Comparison of ENCODE assay signal across 11 mouse cellular contexts in genomic region chr5:124221736-124222040, GRCm38 (mm10). TPM values are rescaled to one million over a fixed set of nuclear protein-coding genes. Genes with fewer than 3 reads are reported as not detected.
DNase-seq lines count a peak whose midpoint lies in the region; ATAC-seq and TF ChIP-seq lines count a peak whose summit lies in the region.
"Had no signal": no experiment of that assay in that cellular context is flagged by ENCODE, and none has a peak within 500 bp of the region (broad histone marks: within the 10 kb centered on the region; RNA-seq: fewer than 3 reads in every experiment).

No protein-coding gene starts in this region.

- H3K4me1 ChIP-seq in heart, embryonic 10.5 days: peaks cover 85% of the 10 kb centered on the region
- H3K4me1 ChIP-seq in kidney, postnatal 0 days (replicated peaks; ENCODE audit: insufficient read depth, low read length): peaks cover 13% of the 10 kb centered on the region; the same call in 1 of the 2 replicates
- H3K4me1 ChIP-seq in neural tube, embryonic 15.5 days: peaks cover 38% of the 10 kb centered on the region
- H3K4me1 ChIP-seq in stomach, postnatal 0 days (replicated peaks; ENCODE audit: control insufficient read depth, insufficient read depth): peaks cover 5% of the 10 kb centered on the region; the same call in 1 of the 2 replicates

- DNase-seq in heart, embryonic 10.5 days (ENCODE audit: low spot score): no peak
- no peak for DNase-seq in heart, postnatal 14 days
- DNase-seq in kidney, postnatal 0 days (ENCODE audit: low spot score): no peak
- no peak for DNase-seq in kidney, postnatal 36 days
- no peak for DNase-seq in neural tube, embryonic 10.5 days (ENCODE audit: extremely low spot score, low spot score)
- DNase-seq in stomach, postnatal 0 days (ENCODE audit: low spot score): no peak
- no peak for DNase-seq in gastrocnemius, adult 8-10 months (ENCODE audit: low spot score in 2 of 2)

- WGBS in heart, embryonic 10.5 days: 81% methylated on average over 7 of the region's 7 CpGs
- WGBS in kidney, postnatal 0 days: 68% methylated on average over 7 of the region's 7 CpGs
- WGBS in neural tube, embryonic 15.5 days: 85% methylated on average over 7 of the region's 7 CpGs
- WGBS in stomach, postnatal 0 days: 60% methylated on average over 7 of the region's 7 CpGs

- intact Hi-C loops in heart, postnatal 14 days (cut with DNase I): no loop called here

- H3K9ac ChIP-seq in kidney, postnatal 0 days (ENCODE audit: low read depth, low read length): no peak overlapping the region
- no peak overlapping the region for H3K9ac ChIP-seq in neural tube, embryonic 15.5 days (replicated peaks)
- H3K9ac ChIP-seq in stomach, postnatal 0 days (ENCODE audit: low read length): no peak overlapping the region
- H3K9ac ChIP-seq: neural tube, embryonic 12.5 days had no signal

- no peak overlapping the region for H3K4me3 ChIP-seq in heart, embryonic 10.5 days
- no peak overlapping the region for H3K4me3 ChIP-seq in kidney, postnatal 0 days (replicated peaks; ENCODE audit: low read depth, low read length)
- no peak overlapping the region for H3K4me3 ChIP-seq in neural tube, embryonic 15.5 days (replicated peaks)
- no peak overlapping the region for H3K4me3 ChIP-seq in stomach, postnatal 0 days (ENCODE audit: low read depth, low read length)
- H3K4me3 ChIP-seq: neural tube, embryonic 12.5 days had no signal

- no peaks in the 10 kb centered on the region for H3K27me3 ChIP-seq in heart, embryonic 10.5 days (ENCODE audit: insufficient read depth, poor library complexity, severe bottlenecking)
- H3K27me3 ChIP-seq in kidney, postnatal 0 days (ENCODE audit: insufficient read depth, low read length): no peaks in the 10 kb centered on the region
- H3K27me3 ChIP-seq in neural tube, embryonic 15.5 days (replicated peaks): no peaks in the 10 kb centered on the region
- no peaks in the 10 kb centered on the region for H3K27me3 ChIP-seq in stomach, postnatal 0 days (ENCODE audit: control insufficient read depth, insufficient read depth, low read length)
- H3K27me3 ChIP-seq: neural tube, embryonic 12.5 days had no signal

- H3K36me3 ChIP-seq in heart, embryonic 10.5 days: no peaks in the 10 kb centered on the region
- H3K36me3 ChIP-seq in kidney, postnatal 0 days (ENCODE audit: insufficient read depth, low read length): no peaks in the 10 kb centered on the region
- no peaks in the 10 kb centered on the region; the same call in 1 of the 2 replicates for H3K36me3 ChIP-seq in neural tube, embryonic 15.5 days
- H3K36me3 ChIP-seq in stomach, postnatal 0 days (ENCODE audit: control insufficient read depth, insufficient read depth, low read length): no peaks in the 10 kb centered on the region
- H3K36me3 ChIP-seq: neural tube, embryonic 12.5 days had no signal

- no peak overlapping the region for H3K4me2 ChIP-seq in kidney, postnatal 0 days (ENCODE audit: low read length)
- no peak overlapping the region for H3K4me2 ChIP-seq in neural tube, embryonic 15.5 days
- H3K4me2 ChIP-seq in stomach, postnatal 0 days (replicated peaks; ENCODE audit: low read depth): no peak overlapping the region
- H3K4me2 ChIP-seq: midbrain, embryonic 11.5 days; neural tube, embryonic 12.5 days had no signal

- TF ChIP-seq CTCF in kidney, postnatal 0 days (IDR thresholded peaks at IDR 0.05; ENCODE audit: low read depth): no peak
- no peak for TF ChIP-seq CTCF in stomach, postnatal 0 days (IDR thresholded peaks at IDR 0.05; ENCODE audit: low read depth)

- no peak for TF ChIP-seq EP300 in stomach, postnatal 0 days (optimal IDR thresholded peaks at IDR 0.05)

- no peak for ATAC-seq in kidney, postnatal 0 days (replicated peaks; ENCODE audit: low FRiP score, low read depth)
- ATAC-seq in neural tube, embryonic 15.5 days (ENCODE audit: low FRiP score): no peak
- no peak for ATAC-seq in stomach, postnatal 0 days (ENCODE audit: low FRiP score, low TSS enrichment)

- peak overlapping the region; percentile 59 for H3K27ac ChIP-seq in heart, embryonic 10.5 days
- H3K27ac ChIP-seq in kidney, postnatal 0 days: peak overlapping the region; percentile 47; the same call in 1 of the 2 replicates
- 0 out of 2 replicates have a peak overlapping the region, but pooled peaks have one; percentile 10 for H3K27ac ChIP-seq in neural tube, embryonic 15.5 days (replicated peaks)
- peak overlapping the region; percentile 61; the same call in 1 of the 2 replicates for H3K27ac ChIP-seq in stomach, postnatal 0 days (replicated peaks)
- H3K27ac ChIP-seq: neural tube, embryonic 12.5 days had no signal

- H3K9me3 ChIP-seq in heart, embryonic 10.5 days: no peaks in the 10 kb centered on the region
- no peaks in the 10 kb centered on the region for H3K9me3 ChIP-seq in kidney, postnatal 0 days (replicated peaks; ENCODE audit: low read length)
- no peaks in the 10 kb centered on the region for H3K9me3 ChIP-seq in neural tube, embryonic 15.5 days (replicated peaks)
- no peaks in the 10 kb centered on the region for H3K9me3 ChIP-seq in stomach, postnatal 0 days (ENCODE audit: control insufficient read depth, low read length)
- H3K9me3 ChIP-seq: G1E; neural tube, embryonic 12.5 days had no signal

RNA-seq across cellular contexts. Expression of gene Pitpnm2, which starts 27.9 kb away (rescaled TPM):
- polyA plus RNA-seq in heart, embryonic 10.5 days (2016; fragmentation: Nextera tagmentation; extraction: Ambion mirVana): 4.8 and 6.1 TPM in 2 replicates
- 10 to 100 TPM; 47.9 to 52.4 TPM for total RNA-seq in heart, postnatal 14 days (2021)
- polyA plus RNA-seq in kidney, postnatal 0 days (2015; fragmentation: Nextera tagmentation; extraction: Ambion mirVana): 3.0 and 3.1 TPM in 2 replicates
- polyA plus RNA-seq in neural tube, embryonic 15.5 days (2015; fragmentation: Nextera tagmentation; extraction: Ambion mirVana): 8.9 and 9.4 TPM in 2 replicates
- 1.8 and 2.3 TPM in 2 replicates for polyA plus RNA-seq in stomach, postnatal 0 days (2015; fragmentation: Nextera tagmentation; extraction: Ambion mirVana)
- 10 to 100 TPM; 19.3 to 22.4 (median 20.8) TPM for total RNA-seq in gastrocnemius, adult 8-10 months (2022)

Comparison
In these comparisons a context has a peak if more than half of its experiments do, and no peak if none do; other contexts are left out.
1. H3K27ac ChIP-seq: peak in every context shown above with its lines; median percentile 61 in stomach, postnatal 0 days; 59 in heart, embryonic 10.5 days; 47 in kidney, postnatal 0 days; 10 in neural tube, embryonic 15.5 days.